12 mouse cellular contexts compared by ENCODE assay signal in genomic region chr8:94950458-94950857, GRCm38 (mm10). TPM values are rescaled to one million over a fixed set of nuclear protein-coding genes. Genes with fewer than 3 reads are reported as not detected.
A peak's percentile ranks its signal among the peaks of the same experiment; 100 is the strongest.
DNase-seq lines count a peak whose midpoint lies in the region; ATAC-seq lines count a peak whose summit lies in the region.
"Had no signal": no experiment of that assay in that cellular context is flagged by ENCODE, and none has a peak within 500 bp of the region (broad histone marks: within the 10 kb centered on the region; RNA-seq: fewer than 3 reads in every experiment).

No protein-coding gene starts in this region.

- 82% methylated on average over 5 of the region's 5 CpGs for WGBS in forebrain, embryonic 10.5 days
- WGBS in forebrain, embryonic 16.5 days, result 71% methylated on average over 5 of the region's 5 CpGs
- 76% methylated on average over 5 of the region's 5 CpGs for WGBS in neural tube, embryonic 12.5 days
- WGBS in midbrain, embryonic 13.5 days, result 72% methylated on average over 5 of the region's 5 CpGs

- H3K4me3 ChIP-seq in forebrain, embryonic 10.5 days, result no peak overlapping the region
- H3K4me3 ChIP-seq in forebrain, embryonic 16.5 days (replicated peaks; ENCODE audit: low read length), result no peak overlapping the region
- no peak overlapping the region for H3K4me3 ChIP-seq in neural tube, embryonic 12.5 days
- H3K4me3 ChIP-seq in midbrain, embryonic 13.5 days (replicated peaks), result no peak overlapping the region
- H3K4me3 ChIP-seq: embryonic facial prominence, embryonic 10.5 days; kidney, embryonic 15.5 days; liver, embryonic 13.5 days; stomach, embryonic 15.5 days had no signal

- no peak for ATAC-seq in forebrain, embryonic 16.5 days
- 0 out of 2 replicates have a peak, but pooled peaks have one; percentile 22 for ATAC-seq in neural tube, embryonic 12.5 days (ENCODE audit: low FRiP score, low read depth)
- ATAC-seq in midbrain, embryonic 13.5 days, result peak; percentile 65

- H3K4me1 ChIP-seq in forebrain, embryonic 10.5 days, result peaks cover 16% of the 10 kb centered on the region
- H3K4me1 ChIP-seq in forebrain, embryonic 16.5 days (replicated peaks; ENCODE audit: control insufficient read depth, insufficient read depth, low read length), result peaks cover 20% of the 10 kb centered on the region
- no peaks in the 10 kb centered on the region for H3K4me1 ChIP-seq in neural tube, embryonic 12.5 days
- H3K4me1 ChIP-seq in midbrain, embryonic 13.5 days (replicated peaks), result peaks cover 9% of the 10 kb centered on the region

- H3K9me3 ChIP-seq in forebrain, embryonic 10.5 days, result no peaks in the 10 kb centered on the region
- no peaks in the 10 kb centered on the region for H3K9me3 ChIP-seq in forebrain, embryonic 16.5 days (ENCODE audit: control insufficient read depth, low read length)
- no peaks in the 10 kb centered on the region for H3K9me3 ChIP-seq in neural tube, embryonic 12.5 days
- no peaks in the 10 kb centered on the region for H3K9me3 ChIP-seq in midbrain, embryonic 13.5 days
- H3K9me3 ChIP-seq: embryonic facial prominence, embryonic 10.5 days; kidney, embryonic 15.5 days; liver, embryonic 13.5 days; stomach, embryonic 15.5 days had no signal

- 0 out of 2 replicates have a peak overlapping the region, but pooled peaks have one; percentile 48 for H3K27ac ChIP-seq in forebrain, embryonic 10.5 days
- H3K27ac ChIP-seq in forebrain, embryonic 16.5 days (ENCODE audit: low read length), result no peak overlapping the region
- no peak overlapping the region for H3K27ac ChIP-seq in neural tube, embryonic 12.5 days
- no peak overlapping the region for H3K27ac ChIP-seq in midbrain, embryonic 13.5 days
- H3K27ac ChIP-seq: embryonic facial prominence, embryonic 10.5 days; kidney, embryonic 15.5 days; liver, embryonic 13.5 days; stomach, embryonic 15.5 days had no signal

- H3K9ac ChIP-seq in forebrain, embryonic 16.5 days (replicated peaks; ENCODE audit: low read depth, low read length), result no peak overlapping the region
- H3K9ac ChIP-seq in neural tube, embryonic 12.5 days, result no peak overlapping the region
- H3K9ac ChIP-seq in midbrain, embryonic 13.5 days (replicated peaks), result no peak overlapping the region
- H3K9ac ChIP-seq: kidney, embryonic 15.5 days; liver, embryonic 13.5 days; stomach, embryonic 15.5 days had no signal

- H3K27me3 ChIP-seq in forebrain, embryonic 10.5 days (ENCODE audit: poor library complexity, severe bottlenecking), result peaks cover 11% of the 10 kb centered on the region; the same call in 1 of the 2 replicates
- no peaks in the 10 kb centered on the region for H3K27me3 ChIP-seq in forebrain, embryonic 16.5 days (replicated peaks; ENCODE audit: control insufficient read depth, insufficient read depth, low read length)
- H3K27me3 ChIP-seq in neural tube, embryonic 12.5 days (replicated peaks), result no peaks in the 10 kb centered on the region
- no peaks in the 10 kb centered on the region for H3K27me3 ChIP-seq in midbrain, embryonic 13.5 days
- H3K27me3 ChIP-seq: kidney, embryonic 15.5 days; stomach, embryonic 15.5 days had no signal

- no peaks in the 10 kb centered on the region for H3K36me3 ChIP-seq in forebrain, embryonic 10.5 days (replicated peaks)
- no peaks in the 10 kb centered on the region for H3K36me3 ChIP-seq in forebrain, embryonic 16.5 days (ENCODE audit: control insufficient read depth, insufficient read depth)
- no peaks in the 10 kb centered on the region for H3K36me3 ChIP-seq in neural tube, embryonic 12.5 days
- no peaks in the 10 kb centered on the region for H3K36me3 ChIP-seq in midbrain, embryonic 13.5 days
- H3K36me3 ChIP-seq: embryonic facial prominence, embryonic 10.5 days; kidney, embryonic 15.5 days; liver, embryonic 13.5 days; stomach, embryonic 15.5 days had no signal

- no peak for DNase-seq in forebrain, embryonic 10.5 days (ENCODE audit: extremely low spot score, low spot score)
- no peak for DNase-seq in neural tube, embryonic 10.5 days (ENCODE audit: extremely low spot score, low spot score)
- DNase-seq in layer of hippocampus, adult 9-10 months (ENCODE audit: low spot score), result no peak
- DNase-seq in frontal cortex, postnatal 25 days (ENCODE audit: low spot score in 2 of 2), result no peak
- no peak for DNase-seq in Muller cell, postnatal 12 days (ENCODE audit: inconsistent ontology term)

- H3K4me2 ChIP-seq in forebrain, embryonic 16.5 days (ENCODE audit: low read length), result no peak overlapping the region
- H3K4me2 ChIP-seq in neural tube, embryonic 12.5 days (replicated peaks), result no peak overlapping the region
- no peak overlapping the region for H3K4me2 ChIP-seq in midbrain, embryonic 13.5 days (replicated peaks)
- H3K4me2 ChIP-seq: kidney, embryonic 15.5 days; liver, embryonic 13.5 days; stomach, embryonic 15.5 days had no signal

RNA-seq across cellular contexts. Expression of gene Adgrg1, which starts 24.1 kb away (rescaled TPM):
- 94.8 and 107 TPM in 2 replicates for polyA plus RNA-seq in forebrain, embryonic 10.5 days (2016; fragmentation: Nextera tagmentation; extraction: Ambion mirVana)
- polyA plus RNA-seq in forebrain, embryonic 16.5 days (2015; fragmentation: Nextera tagmentation; extraction: Ambion mirVana), result 132 and 152 TPM in 2 replicates
- 177 and 208 TPM in 2 replicates for polyA plus RNA-seq in neural tube, embryonic 12.5 days (2016; fragmentation: Nextera tagmentation; extraction: Ambion mirVana)
- polyA plus RNA-seq in midbrain, embryonic 13.5 days (2015; fragmentation: Nextera tagmentation; extraction: Ambion mirVana), result 189 and 212 TPM in 2 replicates

RNA-seq across cellular contexts. Expression of gene Adgrg5, which starts 27.0 kb away (rescaled TPM):
- 0.43 and 0.62 TPM in 2 replicates for polyA plus RNA-seq in forebrain, embryonic 10.5 days (2016; fragmentation: Nextera tagmentation; extraction: Ambion mirVana)
- polyA plus RNA-seq in forebrain, embryonic 16.5 days (2015; fragmentation: Nextera tagmentation; extraction: Ambion mirVana), result not detected in 2 replicates
- polyA plus RNA-seq in neural tube, embryonic 12.5 days (2016; fragmentation: Nextera tagmentation; extraction: Ambion mirVana), result 0.06 and 0.16 TPM in 2 replicates
- polyA plus RNA-seq in midbrain, embryonic 13.5 days (2015; fragmentation: Nextera tagmentation; extraction: Ambion mirVana), result 0.08 and 0.13 TPM in 2 replicates

RNA-seq across cellular contexts. Expression of gene Ccdc102a, which starts 32.6 kb away (rescaled TPM):
- polyA plus RNA-seq in forebrain, embryonic 10.5 days (2016; fragmentation: Nextera tagmentation; extraction: Ambion mirVana), result 11.9 and 13.5 TPM in 2 replicates
- polyA plus RNA-seq in forebrain, embryonic 16.5 days (2015; fragmentation: Nextera tagmentation; extraction: Ambion mirVana), result 4.6 and 5.7 TPM in 2 replicates
- polyA plus RNA-seq in neural tube, embryonic 12.5 days (2016; fragmentation: Nextera tagmentation; extraction: Ambion mirVana), result 18.1 and 18.9 TPM in 2 replicates
- 4.0 and 6.0 TPM in 2 replicates for polyA plus RNA-seq in midbrain, embryonic 13.5 days (2015; fragmentation: Nextera tagmentation; extraction: Ambion mirVana)
